Mouse (Mus musculus): ENCODE measurements around the gene Zfhx3. TPM values are rescaled to one million over a fixed set of nuclear protein-coding genes. Genes with fewer than 3 reads are reported as not detected.

Gene Zfhx3
- polyA plus RNA-seq, 1 experiment, result 14.0 TPM

DNA sequence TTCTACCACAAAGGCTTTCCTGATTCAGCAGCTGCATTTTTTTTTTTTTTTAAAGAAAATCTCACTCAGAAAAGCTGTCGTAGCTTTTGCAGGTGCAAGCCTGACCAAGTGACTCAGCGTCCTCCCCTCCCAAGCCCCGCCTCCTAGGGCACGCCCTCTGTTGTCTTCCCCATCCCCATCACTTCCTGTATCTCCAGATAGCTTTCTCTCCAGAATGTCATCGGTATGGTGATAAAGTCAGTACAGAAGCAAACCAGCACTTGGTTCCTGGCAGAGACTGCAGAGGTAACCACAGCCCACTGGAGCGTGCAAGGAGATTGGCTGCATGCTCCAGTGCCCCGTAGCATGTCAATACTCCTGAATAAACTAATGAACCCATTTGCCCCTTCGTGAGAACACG lies 450.5 kb downstream of the Zfhx3 start:
- Histone ChIP-seq H3K9ac (ENCODE audit: low read depth, poor library complexity, severe bottlenecking) (no peak overlapping the region), H3K9me3 (replicated peaks; ENCODE audit: control insufficient read depth, insufficient read depth, low read length, poor library complexity, severe bottlenecking) (no peaks in the 10 kb centered on the region), H3K36me3 (ENCODE audit: control insufficient read depth, insufficient read depth, low read length, poor library complexity, severe bottlenecking) (no peaks in the 10 kb centered on the region), H3K4me3 (ENCODE audit: low read depth, low read length) (no peak overlapping the region), H3K4me1 (ENCODE audit: control insufficient read depth, insufficient read depth, low read length) (no peaks in the 10 kb centered on the region), H3K27me3 (ENCODE audit: control insufficient read depth, insufficient read depth, low read length, poor library complexity, severe bottlenecking) (no peaks in the 10 kb centered on the region), H3K27ac (ENCODE audit: insufficient read depth, low read length) (no peak overlapping the region)
- TF ChIP-seq CTCF (IDR thresholded peaks at IDR 0.05; ENCODE audit: low read depth, low read length) (no peak), EP300 (IDR thresholded peaks at IDR 0.05; ENCODE audit: insufficient read depth, low read depth, low read length) (no peak), POLR2A (IDR thresholded peaks at IDR 0.05; ENCODE audit: insufficient read depth, low read length) (no peak)

DNA sequence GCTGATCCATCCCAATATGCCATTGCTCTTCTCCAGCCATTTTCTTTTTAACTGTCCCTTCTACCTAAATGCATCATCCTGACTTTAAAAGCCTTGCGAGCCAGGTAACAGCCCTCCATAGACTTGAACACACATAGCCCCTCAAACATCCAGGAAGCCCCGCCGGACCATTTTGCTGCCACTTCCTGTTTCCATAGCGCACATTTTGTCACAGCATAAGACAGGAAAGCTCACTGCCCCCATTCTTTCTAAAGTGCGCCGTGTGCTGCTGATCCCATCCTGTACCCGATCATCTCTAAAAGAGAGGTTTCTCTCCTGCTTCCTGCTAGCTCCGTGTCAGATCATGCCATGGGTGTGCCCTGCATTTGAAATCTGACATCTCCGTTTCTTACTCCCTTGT lies 459.7 kb downstream of the Zfhx3 start:
- Histone ChIP-seq H3K9ac (ENCODE audit: low read depth, poor library complexity, severe bottlenecking) (no peak overlapping the region), H3K4me3 (ENCODE audit: low read depth, low read length) (no peak overlapping the region), H3K9me3 (replicated peaks; ENCODE audit: control insufficient read depth, insufficient read depth, low read length, poor library complexity, severe bottlenecking) (no peaks in the 10 kb centered on the region), H3K36me3 (ENCODE audit: control insufficient read depth, insufficient read depth, low read length, poor library complexity, severe bottlenecking) (no peaks in the 10 kb centered on the region), H3K27me3 (ENCODE audit: control insufficient read depth, insufficient read depth, low read length, poor library complexity, severe bottlenecking) (no peaks in the 10 kb centered on the region), H3K4me1 (ENCODE audit: control insufficient read depth, insufficient read depth, low read length) (no peaks in the 10 kb centered on the region), H3K27ac (ENCODE audit: insufficient read depth, low read length) (no peak overlapping the region)
- TF ChIP-seq POLR2A (IDR thresholded peaks at IDR 0.05; ENCODE audit: insufficient read depth, low read length) (no peak), EP300 (IDR thresholded peaks at IDR 0.05; ENCODE audit: insufficient read depth, low read depth, low read length) (no peak), CTCF (IDR thresholded peaks at IDR 0.05; ENCODE audit: low read depth, low read length) (no peak)

DNA sequence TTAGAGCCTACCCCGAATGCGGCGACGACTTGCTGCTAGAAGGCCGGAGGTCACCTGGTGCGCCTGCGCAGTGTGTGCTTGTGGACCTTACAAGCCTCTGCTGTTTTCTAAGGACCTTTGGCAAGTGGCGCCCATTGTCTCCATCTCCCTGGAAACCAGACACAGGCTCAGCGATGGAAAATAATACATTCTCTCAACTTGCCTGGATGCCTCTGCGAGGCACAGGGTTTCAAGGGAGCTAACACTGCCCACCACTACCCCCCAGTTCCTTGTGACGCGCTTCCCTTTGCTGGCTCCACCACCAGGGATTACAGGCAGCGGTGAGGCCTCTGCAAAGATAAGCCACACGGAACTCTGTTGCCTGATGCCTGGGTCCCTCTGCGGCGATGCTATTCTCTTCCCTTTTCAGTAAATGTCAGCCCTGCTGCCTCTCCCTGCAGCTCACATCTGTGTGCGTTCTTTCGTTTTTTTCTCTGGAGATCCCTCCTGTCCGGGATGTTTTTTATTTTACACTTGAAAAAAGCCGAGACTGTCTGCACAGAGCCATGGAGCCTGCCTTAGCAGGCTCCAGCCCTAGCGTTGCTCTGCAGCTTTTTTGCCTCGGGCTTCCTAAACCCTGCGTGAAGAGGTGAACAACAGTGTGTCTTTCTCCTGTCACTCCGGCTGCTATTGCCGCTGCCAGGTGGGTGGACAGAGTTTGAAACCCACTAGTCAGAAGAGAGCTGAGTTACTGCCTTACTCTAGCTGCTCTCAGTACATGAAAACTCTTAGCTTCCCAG lies 464.5 kb downstream of the Zfhx3 start:
- no peaks in the 10 kb centered on the region for H3K4me1 ChIP-seq (ENCODE audit: control insufficient read depth, insufficient read depth, low read length)
- no peak overlapping the region for H3K27ac ChIP-seq (ENCODE audit: insufficient read depth, low read length)
- H3K9ac ChIP-seq (ENCODE audit: low read depth, poor library complexity, severe bottlenecking), result no peak overlapping the region
- H3K9me3 ChIP-seq (replicated peaks; ENCODE audit: control insufficient read depth, insufficient read depth, low read length, poor library complexity, severe bottlenecking), result no peaks in the 10 kb centered on the region
- no peak overlapping the region for H3K4me3 ChIP-seq (ENCODE audit: low read depth, low read length)
- no peaks in the 10 kb centered on the region for H3K36me3 ChIP-seq (ENCODE audit: control insufficient read depth, insufficient read depth, low read length, poor library complexity, severe bottlenecking)
- H3K27me3 ChIP-seq (ENCODE audit: control insufficient read depth, insufficient read depth, low read length, poor library complexity, severe bottlenecking), result no peaks in the 10 kb centered on the region
- no peak for TF ChIP-seq EP300 (IDR thresholded peaks at IDR 0.05; ENCODE audit: insufficient read depth, low read depth, low read length)
- TF ChIP-seq CTCF (IDR thresholded peaks at IDR 0.05; ENCODE audit: low read depth, low read length), result no peak
- no peak for TF ChIP-seq POLR2A (IDR thresholded peaks at IDR 0.05; ENCODE audit: insufficient read depth, low read length)

DNA sequence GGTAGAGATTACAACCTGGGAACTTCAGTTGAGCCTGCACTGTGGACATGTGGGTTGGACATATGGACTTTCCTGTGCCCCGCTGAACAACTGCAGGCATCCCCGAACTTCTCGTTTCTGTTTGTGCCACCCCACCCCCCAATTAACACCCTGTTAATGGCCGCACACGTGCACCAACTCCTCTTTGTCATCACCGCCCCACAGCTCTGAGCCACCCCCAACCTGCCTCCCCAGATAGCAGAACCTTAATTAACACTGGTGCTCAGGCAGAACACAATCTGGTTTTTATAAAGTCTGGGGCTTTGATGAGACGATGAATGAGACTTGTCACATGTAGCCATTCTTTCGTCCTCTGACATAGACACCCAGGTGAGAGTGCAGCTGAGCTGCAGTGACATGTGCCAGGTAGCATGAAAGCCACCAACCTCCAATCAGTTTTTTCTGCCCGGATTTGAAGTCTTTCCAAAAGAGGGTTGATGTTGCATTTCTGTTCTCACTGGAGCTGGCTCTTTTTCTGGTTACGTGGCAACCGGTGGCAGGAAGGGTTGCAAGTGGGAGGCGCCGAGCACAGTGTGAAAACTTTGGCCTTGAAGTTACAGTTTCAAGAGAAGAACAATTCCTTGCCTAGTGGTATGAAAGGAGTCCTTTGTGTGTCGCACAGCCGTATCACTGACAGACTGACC lies 476.9 kb downstream of the Zfhx3 start:
- TF ChIP-seq EP300 (IDR thresholded peaks at IDR 0.05; ENCODE audit: insufficient read depth, low read depth, low read length) (no peak), CTCF (IDR thresholded peaks at IDR 0.05; ENCODE audit: low read depth, low read length) (no peak), POLR2A (IDR thresholded peaks at IDR 0.05; ENCODE audit: insufficient read depth, low read length) (no peak)
- H3K4me1 ChIP-seq (ENCODE audit: control insufficient read depth, insufficient read depth, low read length), result no peaks in the 10 kb centered on the region
- H3K27me3 ChIP-seq (ENCODE audit: control insufficient read depth, insufficient read depth, low read length, poor library complexity, severe bottlenecking), result no peaks in the 10 kb centered on the region
- H3K9ac ChIP-seq (ENCODE audit: low read depth, poor library complexity, severe bottlenecking), result no peak overlapping the region
- H3K9me3 ChIP-seq (replicated peaks; ENCODE audit: control insufficient read depth, insufficient read depth, low read length, poor library complexity, severe bottlenecking), result no peaks in the 10 kb centered on the region; the same call in 1 of the 2 replicates
- H3K4me3 ChIP-seq (ENCODE audit: low read depth, low read length), result no peak overlapping the region
- H3K36me3 ChIP-seq (ENCODE audit: control insufficient read depth, insufficient read depth, low read length, poor library complexity, severe bottlenecking), result no peaks in the 10 kb centered on the region
- no peak overlapping the region for H3K27ac ChIP-seq (ENCODE audit: insufficient read depth, low read length)

DNA sequence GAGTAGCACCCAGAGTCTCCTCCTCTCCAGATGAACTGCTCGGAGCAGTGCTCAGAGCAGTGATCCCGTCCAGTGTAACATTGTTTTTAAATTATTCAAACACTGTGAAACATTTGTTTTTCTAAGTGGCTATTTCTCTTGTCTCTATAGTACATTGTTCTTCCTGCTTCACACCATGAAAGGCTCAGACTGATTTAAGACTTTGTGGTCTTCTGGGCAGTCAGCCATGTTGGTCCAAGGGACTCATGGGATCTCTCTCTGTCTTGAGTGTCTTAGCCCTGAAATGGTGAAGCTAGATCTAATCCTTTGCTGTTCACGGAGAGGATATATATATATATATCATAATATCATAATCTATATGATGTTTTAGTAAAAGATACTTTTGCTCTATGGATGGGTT lies 480.1 kb downstream of the Zfhx3 start:
- TF ChIP-seq CTCF (IDR thresholded peaks at IDR 0.05; ENCODE audit: low read depth, low read length) (no peak), POLR2A (IDR thresholded peaks at IDR 0.05; ENCODE audit: insufficient read depth, low read length) (no peak), EP300 (IDR thresholded peaks at IDR 0.05; ENCODE audit: insufficient read depth, low read depth, low read length) (no peak)
- no peak overlapping the region for H3K27ac ChIP-seq (ENCODE audit: insufficient read depth, low read length)
- no peaks in the 10 kb centered on the region for H3K4me1 ChIP-seq (ENCODE audit: control insufficient read depth, insufficient read depth, low read length)
- no peaks in the 10 kb centered on the region for H3K36me3 ChIP-seq (ENCODE audit: control insufficient read depth, insufficient read depth, low read length, poor library complexity, severe bottlenecking)
- no peaks in the 10 kb centered on the region for H3K9me3 ChIP-seq (replicated peaks; ENCODE audit: control insufficient read depth, insufficient read depth, low read length, poor library complexity, severe bottlenecking)
- H3K4me3 ChIP-seq (ENCODE audit: low read depth, low read length), result no peak overlapping the region
- H3K9ac ChIP-seq (ENCODE audit: low read depth, poor library complexity, severe bottlenecking), result no peak overlapping the region
- H3K27me3 ChIP-seq (ENCODE audit: control insufficient read depth, insufficient read depth, low read length, poor library complexity, severe bottlenecking), result no peaks in the 10 kb centered on the region

DNA sequence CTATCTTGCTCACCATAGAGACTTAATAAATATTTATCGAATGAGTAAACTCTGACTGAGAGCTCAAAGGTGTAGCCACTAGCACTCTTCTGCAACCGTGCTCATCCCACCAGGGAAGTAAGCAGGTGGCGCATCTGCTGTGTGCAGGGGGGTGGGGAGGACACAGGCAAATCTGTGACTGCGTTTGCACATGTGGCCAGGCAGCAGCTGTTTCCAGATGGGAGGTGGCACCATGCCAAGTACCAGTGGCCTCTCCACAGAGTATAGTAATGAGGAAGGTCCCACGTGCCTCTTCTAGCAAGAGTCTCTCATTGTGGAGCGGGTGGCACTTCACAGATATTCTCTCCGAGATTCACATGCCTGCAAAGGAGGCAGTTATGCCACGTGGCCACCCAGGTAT lies 481.9 kb downstream of the Zfhx3 start:
- H3K27me3 ChIP-seq (ENCODE audit: control insufficient read depth, insufficient read depth, low read length, poor library complexity, severe bottlenecking), result no peaks in the 10 kb centered on the region
- TF ChIP-seq CTCF (IDR thresholded peaks at IDR 0.05; ENCODE audit: low read depth, low read length) (no peak), POLR2A (IDR thresholded peaks at IDR 0.05; ENCODE audit: insufficient read depth, low read length) (no peak), EP300 (IDR thresholded peaks at IDR 0.05; ENCODE audit: insufficient read depth, low read depth, low read length) (no peak)
- H3K9ac ChIP-seq (ENCODE audit: low read depth, poor library complexity, severe bottlenecking), result no peak overlapping the region
- H3K4me1 ChIP-seq (ENCODE audit: control insufficient read depth, insufficient read depth, low read length), result no peaks in the 10 kb centered on the region
- H3K27ac ChIP-seq (ENCODE audit: insufficient read depth, low read length), result no peak overlapping the region
- no peaks in the 10 kb centered on the region for H3K36me3 ChIP-seq (ENCODE audit: control insufficient read depth, insufficient read depth, low read length, poor library complexity, severe bottlenecking)
- H3K4me3 ChIP-seq (ENCODE audit: low read depth, low read length), result no peak overlapping the region
- H3K9me3 ChIP-seq (replicated peaks; ENCODE audit: control insufficient read depth, insufficient read depth, low read length, poor library complexity, severe bottlenecking), result no peaks in the 10 kb centered on the region
